Mouse (Mus musculus) retina, adult 2 months (tissue): Measurements from ENCODE around the gene Tex22.

ENCODE experiments used
- DNase-seq: peaks from one replicate; pipeline ENCODE4 v3.0.0-alpha.2; 2012; ENCODE audit warnings: low read depth, low spot score

Tex22 gene

DNA sequence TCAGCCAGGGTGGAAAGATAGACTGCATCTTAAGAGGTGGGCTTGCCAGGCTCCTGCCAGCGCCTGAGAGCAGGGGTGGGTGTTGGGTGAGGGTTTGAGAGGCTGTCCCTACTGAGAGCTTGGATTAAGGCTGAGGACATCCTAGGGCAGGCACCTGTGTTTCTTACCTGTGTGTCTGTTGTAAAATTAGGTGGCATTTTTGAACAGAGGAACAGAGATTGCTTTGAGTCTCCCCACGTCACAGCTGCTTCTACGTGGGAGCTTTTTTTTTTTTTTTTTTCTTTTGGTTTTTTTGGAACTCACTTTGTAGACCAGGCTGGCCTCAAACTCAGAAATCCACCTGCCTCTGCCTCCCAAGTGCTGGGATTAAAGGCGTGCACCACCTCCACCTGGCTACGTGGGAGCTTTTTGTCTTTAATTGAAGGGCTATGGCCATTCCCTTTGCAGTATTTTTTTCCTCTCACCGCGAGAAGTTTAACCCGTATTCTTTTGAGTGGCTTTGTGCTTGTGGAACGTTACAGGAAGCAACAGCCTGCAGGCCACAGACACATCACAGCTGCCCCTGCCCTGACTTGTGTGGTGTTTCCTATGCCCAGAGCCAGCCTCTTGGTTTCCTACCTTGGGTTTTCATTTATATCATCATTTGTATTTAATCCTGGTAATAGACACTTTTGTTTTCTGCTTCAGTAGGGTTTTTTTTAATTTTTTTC is 27.1 kb downstream of the Tex22 start:
- no peak for DNase-seq

DNA sequence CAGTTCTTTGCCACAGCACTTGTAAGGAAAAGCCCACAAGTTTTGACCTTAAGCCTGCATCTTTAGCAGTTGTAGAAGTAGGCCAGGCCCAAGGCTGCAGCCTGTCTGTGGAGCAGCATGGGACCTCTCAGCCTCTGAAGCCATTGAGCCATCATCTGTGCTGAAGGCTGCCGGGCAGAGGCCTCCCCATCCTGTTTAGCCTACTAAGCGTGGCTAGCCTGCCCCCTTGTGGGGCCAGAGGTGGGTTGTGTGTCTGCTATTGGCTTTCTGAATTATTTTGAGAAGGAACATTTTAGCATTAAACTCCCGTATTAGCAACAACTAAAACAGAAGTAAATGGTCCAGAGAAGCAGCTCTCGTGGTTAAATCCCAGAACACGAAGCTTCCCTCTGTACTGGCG is 28.2 kb downstream of the Tex22 start:
- no peak for DNase-seq

DNA sequence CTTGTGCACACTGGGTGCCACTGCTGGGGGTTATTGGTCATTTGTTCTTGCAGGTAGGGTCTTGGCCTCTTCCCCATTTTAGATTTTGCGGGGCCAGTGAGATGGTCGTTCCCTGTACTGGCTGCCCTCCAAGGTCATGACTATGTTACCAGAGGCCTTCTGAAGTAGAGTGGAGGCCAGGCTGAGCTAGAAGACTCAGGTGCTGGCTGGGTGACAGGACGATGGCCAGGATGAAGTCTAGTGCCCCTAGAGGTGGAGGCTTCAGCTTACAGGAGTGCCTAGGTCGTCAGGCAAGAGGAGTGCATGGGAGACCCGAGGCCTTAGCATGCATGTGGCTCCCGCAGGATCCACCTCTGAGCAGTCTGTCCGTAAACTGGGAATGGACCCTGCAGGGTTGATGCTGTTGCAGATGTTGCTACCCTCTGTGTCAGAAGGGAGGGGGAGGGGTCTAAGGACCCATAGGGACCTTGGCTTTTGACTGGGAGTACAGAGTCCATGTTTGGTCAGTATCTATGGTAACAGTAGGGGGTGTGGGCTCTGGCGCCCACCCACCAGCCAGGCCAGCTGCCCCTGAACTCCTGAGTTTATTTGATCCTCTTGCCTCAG is 29.6 kb downstream of the Tex22 start:
- DNase-seq, result no peak

DNA sequence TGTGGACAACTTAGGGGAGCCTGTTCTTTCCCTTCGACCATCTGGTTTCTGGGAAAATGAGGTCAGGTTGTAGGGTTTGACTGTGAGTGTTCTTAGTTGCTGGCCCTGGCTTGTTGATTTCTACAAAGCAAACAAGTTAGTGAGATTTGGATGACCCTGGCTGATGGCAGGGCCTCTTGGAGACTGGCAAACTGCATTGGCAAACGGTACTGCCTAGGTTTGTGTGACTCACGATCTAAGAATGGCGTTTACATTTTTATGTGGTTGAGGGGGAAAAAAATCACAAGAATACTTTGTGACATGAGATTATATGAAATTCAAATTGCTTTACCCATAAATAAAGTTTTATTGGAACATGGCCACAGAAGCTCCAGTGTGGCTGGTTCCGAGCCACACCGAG is 32.1 kb downstream of the Tex22 start:
- DNase-seq, result no peak

DNA sequence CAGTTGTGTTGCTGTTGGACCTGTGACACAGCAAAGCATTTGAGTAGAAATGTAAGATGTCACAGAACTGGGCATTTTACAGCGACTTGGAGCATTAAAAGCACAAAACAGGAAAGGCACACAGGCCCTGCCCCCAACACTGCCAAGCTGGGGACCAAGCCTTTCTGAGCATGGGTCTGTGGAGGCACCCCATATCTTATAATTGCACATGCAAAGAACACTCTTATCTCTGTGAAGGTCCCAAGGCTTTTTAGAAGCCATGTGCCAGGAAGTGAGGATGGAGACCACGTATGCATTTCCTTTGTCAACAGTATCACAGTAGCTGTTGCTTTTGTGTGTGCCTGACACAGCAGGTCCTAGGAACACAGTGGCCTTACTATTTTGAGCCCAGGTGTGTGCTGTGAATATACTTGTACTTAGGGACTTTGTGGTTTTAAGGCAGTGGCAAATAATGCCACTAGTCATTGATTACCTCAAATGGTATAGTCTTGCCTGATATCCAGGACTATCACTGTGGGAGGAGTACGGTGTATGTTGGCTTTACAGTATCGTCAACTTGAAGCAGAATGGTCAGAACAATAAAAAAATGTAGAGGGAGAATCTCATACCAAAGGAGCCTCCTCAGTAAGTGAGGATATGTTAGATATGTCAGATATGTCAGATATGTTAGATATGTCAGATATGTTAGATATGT is 33.3 kb downstream of the Tex22 start:
- no peak for DNase-seq

DNA sequence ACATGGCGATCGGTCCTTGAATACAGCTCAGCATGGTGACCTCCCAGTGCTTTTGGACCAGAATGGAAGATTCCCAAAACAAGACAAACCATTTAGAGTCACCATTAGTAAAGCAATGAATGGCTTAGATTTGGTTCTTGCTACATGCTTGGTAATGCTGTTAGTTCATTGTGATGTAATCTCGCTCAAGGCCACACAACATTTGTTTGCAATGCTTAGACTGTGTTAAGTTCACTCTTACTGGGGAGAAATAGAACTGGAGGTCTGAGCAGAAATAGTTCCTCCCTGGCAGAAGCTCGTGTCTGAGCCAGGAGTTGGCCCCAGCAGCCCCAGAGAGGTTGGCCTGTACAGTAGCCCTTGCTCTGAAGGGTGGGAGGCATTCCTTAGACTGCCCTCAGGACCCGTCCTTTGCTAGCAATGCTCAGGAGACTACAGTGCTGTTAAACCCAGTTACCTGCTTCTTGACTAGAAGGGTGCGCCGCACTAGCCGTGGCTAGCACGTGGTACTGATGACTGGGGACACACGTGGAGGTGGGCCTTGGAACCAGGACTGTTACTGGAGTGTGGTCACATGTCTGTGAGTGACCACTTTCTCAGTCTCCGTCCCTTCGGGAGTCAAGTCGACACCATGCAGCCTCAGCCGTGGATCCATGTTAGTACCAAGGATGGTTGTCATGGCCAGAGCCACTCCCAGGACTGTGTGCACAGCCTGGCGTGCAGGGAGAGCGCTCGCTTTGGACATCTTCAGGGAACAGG is 34.4 kb downstream of the Tex22 start:
- DNase-seq, result no peak

DNA sequence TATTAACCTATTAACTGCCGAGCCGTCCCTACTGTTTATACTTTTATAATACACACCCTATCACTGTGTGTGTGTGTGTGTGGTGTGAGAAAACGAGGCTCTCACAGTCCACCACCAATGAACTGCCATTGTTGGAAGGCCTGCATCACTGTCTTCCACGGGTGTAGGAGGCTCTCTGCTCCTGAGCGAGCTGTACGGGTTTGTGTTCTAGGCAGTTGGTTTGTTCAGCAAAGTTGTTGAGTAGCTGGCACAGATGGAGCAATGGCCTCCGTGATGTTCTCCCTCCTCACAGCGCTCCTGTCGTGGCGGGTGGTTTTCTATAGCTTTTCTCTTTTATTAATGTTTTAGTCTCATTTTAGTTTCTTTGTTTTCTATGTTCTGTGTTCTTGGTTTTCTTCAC is 35.5 kb downstream of the Tex22 start:
- DNase-seq, result no peak

DNA sequence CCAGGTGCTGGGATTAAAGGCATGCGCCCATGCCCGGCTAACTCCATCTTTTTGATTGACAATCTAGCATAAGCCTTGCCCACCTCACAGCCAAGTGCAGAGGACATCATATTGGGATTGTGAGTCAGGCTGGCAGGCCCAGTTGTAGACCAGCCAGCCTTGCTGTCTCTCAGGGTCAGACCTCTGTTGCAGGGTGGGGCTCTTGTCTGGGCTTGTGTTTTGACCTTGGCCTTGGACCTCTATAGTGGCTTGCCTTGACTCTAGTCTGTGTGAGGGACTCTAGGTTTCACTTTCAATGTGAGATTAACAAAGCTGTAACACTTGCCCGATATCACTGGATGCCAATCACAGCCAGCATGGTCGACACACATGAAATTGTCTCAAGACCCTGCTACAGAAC is 39.8 kb downstream of the Tex22 start:
- DNase-seq, result no peak

DNA sequence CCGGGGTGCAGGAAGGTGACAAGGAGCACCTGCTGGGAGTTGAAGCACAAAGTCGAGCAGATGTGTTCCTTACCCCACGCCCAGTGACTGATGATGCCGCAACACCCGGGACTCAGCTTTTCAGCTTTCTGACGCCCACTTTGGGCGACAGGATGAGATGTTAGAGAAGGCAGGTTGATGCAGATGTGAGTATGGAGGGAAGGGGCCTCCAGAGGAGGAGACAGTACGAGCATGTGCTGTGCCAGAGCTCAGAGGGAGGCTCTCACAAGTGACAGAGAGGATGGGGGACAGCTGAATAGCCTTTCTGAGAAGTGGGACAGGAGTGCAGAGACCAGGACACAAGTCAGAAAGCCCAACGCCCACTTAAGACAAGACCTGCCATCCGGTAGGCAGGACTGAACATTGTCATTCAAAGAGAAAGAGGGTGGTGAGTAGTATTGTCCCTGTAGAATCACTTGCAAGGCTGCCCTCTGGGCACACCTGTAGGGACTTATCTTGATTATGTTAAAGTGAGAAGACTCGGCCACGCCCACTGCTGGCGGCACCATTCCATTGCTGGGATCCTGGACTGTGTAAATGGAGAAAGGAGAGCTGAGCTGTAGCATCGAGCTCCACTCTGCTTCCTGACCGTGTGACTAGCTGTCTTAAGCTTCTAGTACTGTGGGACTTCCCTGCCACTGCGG is 40.7 kb downstream of the Tex22 start:
- no peak for DNase-seq

DNA sequence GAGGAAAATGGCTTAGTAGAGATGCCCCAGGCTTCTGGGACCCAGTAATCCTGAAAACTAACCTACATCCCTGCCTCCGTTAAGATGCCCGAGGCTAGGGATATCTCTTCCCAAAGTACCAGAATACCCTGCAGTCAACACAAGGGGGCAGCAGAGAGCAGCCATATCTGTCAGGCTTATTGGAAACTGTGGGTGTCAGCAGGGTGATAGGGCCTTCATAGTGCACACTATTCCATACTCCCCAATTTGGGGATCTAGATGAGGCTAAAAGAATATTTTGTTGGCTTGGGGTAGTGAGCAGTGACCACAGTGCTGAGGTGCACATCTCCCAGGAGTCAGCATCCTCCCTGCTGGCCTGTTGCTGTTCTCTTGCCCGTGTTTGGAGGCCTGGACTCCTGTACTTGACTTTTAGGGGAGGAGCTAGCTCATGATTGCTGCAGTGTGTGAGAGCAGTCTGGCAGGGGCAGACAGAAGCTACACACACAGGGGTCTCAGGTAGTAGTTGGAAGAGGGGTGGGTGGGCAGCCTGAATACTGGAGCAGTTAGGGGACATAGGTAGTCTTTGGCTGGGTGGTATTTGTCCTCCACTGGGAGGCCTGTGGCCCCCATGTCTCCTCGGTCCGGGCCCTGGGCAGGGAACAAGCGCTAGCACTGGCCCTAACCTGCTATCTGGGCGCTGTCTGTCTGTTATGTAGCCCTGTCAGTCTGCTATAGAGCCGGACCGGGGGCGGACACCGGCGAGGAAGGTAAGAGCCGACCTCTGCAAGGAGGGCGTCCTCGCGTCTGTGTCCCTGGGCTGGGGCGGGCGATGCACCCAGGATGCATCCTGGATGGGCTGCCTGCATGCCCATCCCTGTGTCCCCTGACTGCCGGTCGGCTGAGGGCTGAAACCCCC is 45.5 kb downstream of the Tex22 start:
- DNase-seq, result peak; percentile 56

DNA sequence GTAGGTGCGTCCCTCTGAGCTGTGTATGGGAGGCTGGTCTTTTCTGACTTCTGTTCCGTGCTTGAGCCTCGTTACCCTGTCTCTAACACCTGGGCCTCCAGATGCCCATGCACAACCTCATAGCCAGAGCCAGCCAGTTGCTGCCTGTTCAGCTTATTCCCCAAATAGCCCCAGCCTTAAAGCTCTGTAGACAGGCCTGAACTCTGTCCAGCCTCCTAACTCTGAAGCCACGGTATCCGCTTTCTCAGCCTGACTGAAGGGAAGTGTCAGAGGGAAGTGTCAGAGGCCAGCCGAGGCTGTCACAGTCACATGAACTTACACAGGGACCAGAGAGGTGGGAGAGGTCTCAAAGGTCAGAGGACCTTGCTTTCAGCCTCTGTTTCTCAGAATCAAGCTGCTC is 50.4 kb downstream of the Tex22 start:
- no peak for DNase-seq

DNA sequence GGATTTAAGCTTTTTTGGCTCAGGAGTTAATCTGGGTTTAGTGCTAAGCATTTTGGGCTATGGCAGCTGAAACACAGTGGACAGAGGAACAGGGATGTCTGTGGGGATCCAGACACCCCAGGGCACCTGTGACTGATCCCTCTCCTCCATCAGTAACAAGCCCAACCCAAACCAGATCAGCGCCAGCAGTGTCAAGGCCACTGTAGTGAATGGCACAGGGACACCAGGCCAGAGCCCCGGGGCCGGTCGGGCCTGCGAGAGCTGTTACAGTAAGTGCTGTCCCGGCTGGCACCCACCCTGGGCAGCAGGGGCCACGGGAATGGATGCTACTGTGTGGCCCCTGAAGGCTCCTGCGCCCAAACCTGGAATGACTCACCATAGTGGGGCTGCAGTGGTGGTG is 56.4 kb downstream of the Tex22 start:
- DNase-seq, result no peak

DNA sequence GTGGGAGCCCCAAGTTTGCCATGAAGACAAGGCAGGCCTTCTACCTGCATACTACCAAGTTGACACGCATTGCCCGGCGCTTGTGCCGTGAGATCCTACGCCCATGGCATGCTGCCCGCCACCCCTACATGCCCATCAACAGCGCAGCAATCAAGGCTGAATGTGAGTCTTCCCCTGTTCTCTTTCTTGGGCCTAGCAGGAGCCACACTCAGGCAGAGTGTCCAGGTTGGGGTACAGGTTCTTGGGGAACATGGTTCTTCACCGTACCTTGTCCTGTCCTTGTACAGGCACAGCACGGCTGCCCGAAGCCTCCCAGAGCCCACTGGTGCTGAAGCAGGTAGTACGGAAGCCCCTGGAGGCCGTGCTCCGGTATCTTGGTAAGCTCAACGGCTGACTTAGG is 57.3 kb downstream of the Tex22 start:
- no peak for DNase-seq

DNA sequence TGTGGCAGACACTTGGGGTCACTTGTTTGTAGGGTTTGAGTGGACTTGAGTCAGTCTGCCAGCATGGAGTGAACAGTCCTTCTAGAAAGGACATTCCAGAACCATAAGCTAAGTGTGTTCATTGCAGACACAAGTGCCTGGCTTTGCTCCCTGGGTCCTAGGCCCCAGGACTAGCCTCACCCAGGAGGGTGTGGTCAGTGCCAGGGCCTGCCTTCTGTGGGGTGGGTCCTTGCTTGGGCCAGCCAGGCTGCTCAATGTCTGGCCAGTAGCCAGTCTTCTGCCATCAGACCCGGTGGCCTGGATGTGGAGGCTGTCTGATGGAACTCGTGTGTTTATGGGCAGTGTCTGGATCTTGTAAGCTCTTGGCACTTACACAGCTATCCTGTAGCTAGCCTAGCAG is 58.3 kb downstream of the Tex22 start:
- no peak for DNase-seq

DNA sequence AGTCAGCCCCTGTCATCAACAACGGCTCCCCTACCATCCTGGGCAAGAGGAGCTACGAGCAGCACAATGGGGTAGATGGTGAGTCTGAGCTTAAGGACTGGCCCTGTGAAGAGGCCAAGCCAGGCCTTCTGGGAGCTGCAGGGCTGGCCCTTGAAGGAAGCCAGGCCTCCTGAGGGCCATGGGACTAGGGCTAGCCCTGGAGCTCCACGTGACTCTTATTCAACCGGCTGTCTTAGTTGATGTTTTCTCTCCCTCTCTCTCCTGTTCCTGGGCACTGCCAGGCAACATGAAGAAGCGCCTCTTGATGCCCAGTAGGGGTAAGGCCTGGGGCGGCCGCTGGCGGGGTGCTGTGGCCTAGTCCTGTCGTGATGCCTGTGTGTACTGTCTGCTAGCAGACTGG is 59.0 kb downstream of the Tex22 start:
- no peak for DNase-seq

DNA sequence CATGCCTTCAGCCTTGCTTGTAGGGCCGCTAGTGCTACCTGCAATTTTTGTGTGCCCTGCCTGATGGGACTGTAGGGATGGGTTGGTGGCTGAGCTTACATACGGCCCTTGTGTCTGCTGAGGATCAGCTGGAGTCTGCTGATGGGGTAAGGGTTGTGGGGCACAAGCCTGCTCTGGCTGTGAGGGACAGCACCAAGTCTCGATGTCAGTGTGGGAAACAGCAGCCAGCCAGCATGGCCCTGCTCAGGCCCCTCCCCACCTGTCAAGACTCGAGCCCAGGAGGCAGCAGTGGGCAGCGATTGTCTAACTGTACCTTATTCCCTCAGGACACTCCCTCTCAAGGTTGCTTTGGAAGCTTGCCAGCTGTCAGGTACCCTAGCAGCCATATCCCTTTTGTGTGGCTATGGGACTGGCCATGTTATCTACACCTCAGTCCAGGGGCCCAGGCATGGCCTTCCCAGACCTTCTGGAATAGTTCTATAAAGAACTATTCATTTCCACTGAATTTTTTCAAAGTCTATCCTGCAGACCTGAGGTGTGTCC is 59.6 kb downstream of the Tex22 start:
- DNase-seq, result no peak

DNA sequence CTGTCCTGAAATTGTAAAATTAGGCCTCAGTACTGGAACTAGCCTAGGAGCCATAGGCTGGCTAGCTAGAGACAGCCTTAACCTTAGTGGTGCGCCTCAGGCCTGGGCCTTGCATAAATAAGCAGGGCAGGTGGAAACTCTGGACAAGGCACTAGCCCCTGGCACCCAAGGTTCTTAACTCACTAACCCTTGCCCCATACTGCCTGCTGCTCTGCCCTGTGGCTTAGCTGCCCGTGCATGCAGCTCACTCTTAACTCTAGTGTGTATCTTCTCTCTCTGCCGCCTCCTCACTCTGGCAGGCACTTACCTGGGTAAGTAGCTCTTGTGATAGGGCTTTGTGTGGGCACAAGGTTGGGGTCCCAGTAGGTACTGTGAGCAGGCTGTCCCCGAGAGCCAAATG is 60.2 kb downstream of the Tex22 start:
- DNase-seq, result no peak

DNA sequence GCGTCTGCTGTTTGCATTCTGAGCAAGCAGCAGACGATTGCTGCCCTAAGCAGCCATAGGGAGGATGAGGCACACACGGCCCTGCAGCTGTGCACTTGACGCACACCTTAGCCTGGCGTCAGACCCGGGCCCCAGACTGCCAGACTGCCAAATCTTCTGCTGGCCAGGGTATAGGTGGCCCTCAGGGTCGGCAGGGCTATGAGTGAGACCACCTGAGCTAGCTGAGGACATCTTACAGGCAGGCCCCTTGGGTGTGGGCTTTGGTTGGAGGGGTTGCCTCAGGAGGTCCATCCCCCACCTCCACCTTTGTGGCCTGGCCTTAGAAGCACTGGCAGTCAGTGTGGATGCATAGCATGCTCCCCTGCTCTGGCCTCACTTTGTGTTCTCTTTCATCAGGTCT is 61.1 kb downstream of the Tex22 start:
- no peak for DNase-seq

DNA sequence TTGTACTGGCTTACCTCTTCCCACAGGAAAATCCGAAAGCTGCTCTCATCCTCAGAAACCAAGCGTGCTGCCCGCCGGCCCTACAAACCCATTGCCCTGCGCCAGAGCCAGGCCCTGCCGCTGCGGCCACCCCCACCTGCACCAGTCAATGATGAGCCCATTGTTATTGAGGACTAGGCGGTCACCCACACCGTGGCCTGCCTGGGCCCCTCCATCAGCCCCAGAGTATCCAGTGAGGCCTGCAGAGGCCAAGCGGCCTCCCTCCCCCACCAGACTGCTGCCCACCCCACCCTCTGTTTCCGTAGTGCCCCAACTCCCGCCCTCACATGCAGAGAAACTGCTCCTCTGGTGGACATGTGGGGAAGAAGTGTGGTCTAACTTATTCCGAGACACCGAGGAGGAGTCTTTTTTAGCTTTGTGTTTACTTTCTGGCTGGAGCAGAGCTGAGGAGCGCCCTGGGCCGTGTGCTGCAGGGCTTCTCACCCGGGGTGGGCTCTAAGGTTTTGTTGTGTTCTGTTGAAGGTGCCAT is 62.3 kb downstream of the Tex22 start:
- no peak for DNase-seq
